Mouse (Mus musculus) lung, adult 18-20 months (tissue): Measurements from ENCODE around the gene 4931428F04Rik.
A peak's percentile ranks its signal among the peaks of the same experiment; 100 is the strongest.

ENCODE experiments used
- DNase-seq, 2 experiments: peaks; one replicate each; pipeline ENCODE4 v3.0.0; 2022; ENCODE audit warnings: mixed read lengths in 2 of 2

4931428F04Rik gene

DNA sequence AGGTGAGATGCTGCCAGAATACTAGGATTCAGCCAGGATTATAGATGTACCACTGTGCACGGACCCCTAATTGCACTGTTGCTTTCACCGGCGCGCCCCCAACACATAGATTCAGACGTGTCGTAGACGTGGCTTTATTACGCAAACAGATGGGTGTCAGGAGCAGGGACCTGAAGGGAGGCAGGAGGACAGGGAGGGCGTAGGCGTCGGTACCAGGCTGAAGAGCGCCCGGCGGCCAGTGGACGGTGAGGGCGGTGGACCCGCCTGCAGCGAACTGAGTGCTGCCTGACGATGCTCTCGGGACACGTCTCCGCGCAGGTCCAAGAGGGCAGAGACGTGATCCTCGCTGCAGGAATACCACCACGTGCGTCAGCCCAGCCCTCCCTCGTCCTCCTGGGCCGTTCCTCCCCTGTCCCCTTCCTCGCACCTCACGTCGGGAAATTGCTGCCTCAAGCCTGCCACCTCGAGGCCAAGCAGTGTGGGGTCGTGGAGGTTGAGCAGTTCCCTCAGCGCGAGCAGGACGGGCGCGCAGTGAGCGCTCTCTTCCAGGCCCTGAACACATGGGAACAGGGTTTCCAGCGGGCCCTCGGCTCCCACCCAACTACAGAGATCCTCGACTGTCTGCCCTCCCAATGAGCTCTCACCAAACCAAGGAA, at the start of gene 4931428F04Rik:
TSS of gene 4931428F04Rik (minus strand) at position 60 of the 656 bp plus-strand sequence.
- DNase-seq: peak; percentile 37 to 47

DNA sequence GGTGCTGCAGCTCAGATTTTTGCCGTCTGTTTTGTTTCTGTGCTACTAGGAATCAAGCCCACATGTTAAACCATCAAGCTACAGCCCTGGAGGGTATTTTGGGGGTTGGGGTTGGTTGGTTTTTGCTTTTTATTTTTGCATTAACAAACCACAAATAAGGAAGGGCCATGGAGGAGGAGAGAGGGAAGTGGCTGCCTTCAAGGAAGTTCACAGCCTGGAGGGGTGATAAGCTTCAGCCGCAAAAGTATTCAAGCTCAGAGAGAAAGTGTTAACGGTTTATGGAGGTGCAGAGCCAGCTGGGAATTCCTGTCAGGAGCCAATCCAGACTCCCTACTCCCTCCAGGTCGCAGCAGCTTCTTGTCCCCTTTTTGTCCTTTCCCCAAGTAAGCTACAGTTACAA, 49.3 kb upstream of the 4931428F04Rik start:
- DNase-seq: peak in 1 of 2 experiments; percentile 2

DNA sequence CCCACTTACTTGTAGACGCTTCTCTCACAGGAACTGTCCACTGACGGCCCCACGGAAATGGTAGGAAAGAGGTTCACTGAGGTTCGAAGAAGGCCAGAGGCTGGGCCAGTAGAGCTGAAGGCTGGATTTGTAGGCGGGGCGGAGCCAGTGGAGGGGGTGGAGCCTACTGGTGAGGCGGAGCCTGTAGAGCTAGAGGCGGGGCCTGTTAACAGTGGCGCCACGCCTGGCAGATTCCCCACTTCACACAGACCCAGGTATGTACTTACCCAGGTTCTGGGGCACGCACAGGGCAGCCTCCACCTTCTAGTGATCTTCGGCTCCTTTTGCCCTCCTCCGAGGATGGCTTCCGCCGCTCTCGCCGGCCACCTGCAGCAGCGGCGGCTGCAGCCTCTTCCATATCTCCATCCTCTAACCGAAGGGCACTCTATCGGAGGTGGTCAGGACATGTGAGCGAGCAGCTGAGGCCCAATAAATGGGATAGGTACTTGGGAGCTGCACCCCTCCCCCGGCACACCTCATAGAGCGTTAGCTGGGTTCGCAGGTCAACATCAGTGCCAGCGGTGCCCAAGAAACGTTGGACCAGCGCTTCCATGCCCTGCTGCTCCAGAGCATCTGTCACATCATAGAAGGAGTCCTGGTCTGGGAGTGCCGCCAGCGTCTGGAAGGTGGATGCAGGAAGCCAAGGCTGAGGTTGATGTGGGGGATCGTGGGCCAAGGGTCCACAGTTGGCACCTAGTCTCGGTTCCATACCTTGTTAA, 46.9 kb upstream of the 4931428F04Rik start:
- no peak for DNase-seq

DNA sequence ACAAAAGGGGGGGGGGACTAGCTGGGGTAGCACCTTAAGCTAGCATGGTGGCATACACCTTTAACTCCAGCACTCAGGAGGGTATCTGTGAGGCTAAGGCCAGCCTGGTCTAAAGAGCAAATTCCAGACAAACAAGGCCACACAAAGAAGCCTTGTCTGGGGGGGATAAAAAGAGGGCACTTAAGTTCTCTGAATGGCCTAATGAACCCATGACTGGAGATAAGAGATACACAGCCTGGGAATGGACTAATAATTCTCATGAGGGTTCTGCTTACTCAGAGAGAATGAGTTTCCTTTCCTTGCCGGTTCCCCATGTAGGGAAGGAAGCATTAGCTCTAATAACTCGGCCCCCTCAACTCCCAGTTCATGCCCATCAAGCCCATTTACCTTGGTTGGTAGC, 42.9 kb upstream of the 4931428F04Rik start:
- no peak for DNase-seq

DNA sequence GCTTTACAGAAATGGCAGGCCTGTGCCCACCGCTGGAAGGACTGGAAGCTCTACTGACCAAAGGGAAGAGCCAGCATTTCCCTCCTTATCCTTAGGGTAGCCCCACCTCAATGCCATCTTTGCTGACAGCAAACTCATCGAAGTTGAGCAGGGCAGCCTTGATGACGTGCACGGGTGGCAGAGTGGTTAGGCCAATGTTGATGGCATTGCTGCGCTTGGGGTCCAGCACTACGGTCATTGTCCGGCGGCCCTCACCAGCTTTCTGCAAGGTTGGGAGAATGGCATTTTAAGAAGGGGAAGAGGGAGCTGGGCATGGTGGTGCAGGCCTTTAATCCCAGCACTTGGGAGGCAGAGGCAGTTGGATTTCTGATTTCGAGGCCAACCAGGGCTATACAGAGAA, 42.3 kb upstream of the 4931428F04Rik start:
- peak in 1 of 2 experiments; percentile 2 for DNase-seq

DNA sequence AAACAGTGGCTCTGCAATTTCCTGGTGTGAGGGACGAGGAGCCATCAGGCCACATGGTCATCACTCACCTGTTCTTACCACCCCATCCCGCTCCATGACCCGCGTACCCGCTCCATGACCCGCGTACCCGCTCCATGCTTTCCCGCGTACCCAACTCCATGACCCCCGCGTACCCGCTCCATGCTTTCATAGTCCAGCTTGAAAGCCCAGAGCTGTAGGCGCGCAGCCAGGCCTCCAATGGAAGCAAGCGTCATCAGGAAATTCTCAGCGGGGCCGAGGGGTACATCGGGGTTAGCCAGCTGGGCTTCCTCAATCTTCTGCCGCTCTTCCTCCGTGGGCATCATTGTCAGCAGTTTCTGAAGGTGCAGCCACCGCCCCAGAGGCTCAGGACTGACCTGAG, 41.8 kb upstream of the 4931428F04Rik start:
- no peak for DNase-seq

DNA sequence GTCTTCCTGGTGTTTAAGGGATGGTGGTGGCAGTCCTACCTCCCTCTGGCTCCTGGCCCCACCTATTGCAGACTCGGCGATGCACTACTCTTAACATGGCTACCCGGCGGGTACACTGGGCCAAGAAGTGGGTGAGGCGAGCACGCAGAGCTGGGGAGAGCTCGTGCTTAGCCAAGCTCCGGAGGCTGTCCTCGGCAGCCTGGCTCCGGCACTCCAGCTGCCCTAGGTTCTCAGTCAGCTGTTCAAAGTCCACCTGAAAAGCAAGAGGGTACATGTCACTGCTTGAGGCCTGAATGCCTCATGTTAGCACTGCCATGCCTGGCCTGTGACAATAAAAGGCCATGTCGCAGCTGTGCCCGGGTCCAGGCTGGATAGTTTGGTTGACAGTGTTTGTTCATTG, 40.7 kb upstream of the 4931428F04Rik start:
- peak in 1 of 2 experiments; percentile 2 for DNase-seq

DNA sequence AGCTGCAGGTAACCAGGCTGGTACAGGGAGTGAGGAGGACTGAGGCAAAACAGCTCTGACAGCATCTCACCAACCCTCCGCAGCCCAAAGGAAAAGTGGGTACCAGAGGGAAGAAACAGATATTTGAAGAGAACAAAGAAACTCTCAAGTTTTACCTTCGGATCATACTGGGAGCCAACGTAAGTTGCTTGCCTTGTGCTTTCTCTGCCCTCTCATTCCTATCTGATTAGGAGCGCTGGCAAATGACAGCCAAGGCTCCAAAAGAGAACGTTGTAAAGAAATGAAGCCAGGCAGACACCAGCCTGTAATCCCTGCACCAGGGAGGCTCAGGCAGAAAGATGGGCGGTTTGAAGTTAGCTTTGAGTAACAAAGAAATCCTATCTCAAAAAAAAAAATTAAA, 37.3 kb upstream of the 4931428F04Rik start:
- no peak for DNase-seq

DNA sequence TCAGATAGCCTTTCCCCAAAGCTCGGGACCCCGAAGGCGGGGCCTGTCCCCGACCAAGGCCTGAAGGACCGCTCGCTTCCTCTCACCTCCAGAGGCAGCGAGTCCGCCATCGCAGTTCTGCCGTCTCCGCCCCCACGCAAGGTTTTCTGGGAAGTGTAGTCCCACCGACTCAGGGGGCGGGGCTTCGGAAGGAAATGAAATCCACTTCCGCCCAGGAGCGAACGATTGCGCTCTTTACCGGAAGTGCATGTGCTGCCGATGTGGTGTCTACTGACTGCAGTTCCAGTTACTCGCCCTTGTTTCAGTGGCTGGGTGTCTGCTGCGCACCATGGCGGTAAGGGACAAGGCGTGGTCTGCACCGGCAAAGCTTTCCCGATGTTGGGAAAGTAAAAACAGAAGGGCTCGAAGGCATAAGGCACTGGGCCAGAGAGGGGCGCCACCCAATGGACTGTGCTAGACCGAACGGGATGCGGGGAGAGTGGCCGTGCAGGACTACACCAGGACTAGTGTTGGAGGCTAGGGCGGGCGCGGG, 36.5 kb upstream of the 4931428F04Rik start, which contains the start of the genes Lrrc29 and Tmem208:
TSS of gene Lrrc29 (minus strand) at position 138 of the 532 bp plus-strand sequence.
TSS of gene Tmem208 (plus strand) at position 214 of the 532 bp plus-strand sequence.
- peak; percentile 97 to 98 for DNase-seq

DNA sequence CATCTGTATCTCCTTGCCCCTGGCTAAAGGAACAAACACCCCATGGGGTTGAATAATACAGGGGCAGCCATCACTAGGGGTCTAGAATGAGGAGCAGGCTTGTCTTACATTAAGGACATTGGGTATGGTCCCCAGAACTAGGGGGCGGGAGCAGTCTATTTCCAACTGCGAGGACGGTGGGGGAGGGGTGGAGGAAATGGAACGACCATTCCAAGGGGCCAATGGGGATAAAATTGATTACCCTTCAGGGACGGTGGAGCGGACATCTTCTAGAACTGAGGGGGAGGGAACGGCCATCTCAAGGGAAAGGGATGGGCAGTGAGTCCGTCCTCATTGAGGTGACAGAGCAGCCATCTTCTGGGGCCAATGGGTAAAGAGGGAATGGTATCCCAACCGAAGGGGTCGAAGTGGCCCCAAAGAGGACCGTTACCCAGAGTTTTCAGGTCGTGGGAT, 36.0 kb upstream of the 4931428F04Rik start:
- DNase-seq: no peak

DNA sequence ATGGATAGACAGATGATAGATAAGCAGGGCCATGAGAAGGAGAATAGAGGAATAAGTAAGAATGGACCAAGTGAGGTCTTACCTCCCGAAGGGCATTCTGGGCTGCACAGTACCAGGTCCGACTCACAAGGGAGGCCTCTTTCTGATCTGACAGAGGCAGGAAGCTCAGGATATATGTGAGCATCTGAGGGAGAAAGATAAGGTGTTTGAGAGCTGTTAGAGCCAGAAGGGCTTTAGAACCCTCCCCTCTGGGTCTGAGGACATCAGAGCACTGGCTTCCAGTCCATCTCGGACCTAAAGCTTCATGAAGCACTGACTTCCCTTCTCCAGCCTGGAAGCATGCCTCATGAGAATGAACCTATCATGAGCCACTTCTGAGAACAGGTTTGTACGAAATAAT, 33.5 kb upstream of the 4931428F04Rik start:
- no peak for DNase-seq

DNA sequence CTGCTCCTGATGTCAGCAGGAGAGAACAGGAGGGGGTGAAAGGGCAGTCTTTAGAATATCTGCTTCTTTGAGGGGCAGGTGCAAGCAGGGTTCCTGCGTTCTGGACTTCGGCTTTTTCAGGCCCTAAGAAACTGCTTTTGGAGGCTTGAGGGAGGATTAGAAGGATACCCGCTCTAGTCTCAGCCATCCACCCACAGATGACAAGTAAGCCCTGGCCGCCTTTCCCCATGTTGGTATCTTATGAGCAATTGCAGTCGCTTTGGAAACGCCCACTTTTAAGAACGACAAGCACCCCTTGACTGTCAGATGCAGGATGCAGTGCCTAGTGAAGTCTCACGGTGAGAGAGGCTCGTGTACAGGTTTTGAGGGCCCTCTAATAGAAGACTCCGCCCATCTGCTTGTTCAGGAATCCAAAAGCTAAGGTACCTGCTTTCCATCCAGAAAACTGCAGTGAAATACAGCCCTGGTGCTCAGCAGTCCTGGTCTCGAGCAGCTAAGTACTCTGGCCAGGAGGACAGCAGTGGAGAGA, 29.1 kb upstream of the 4931428F04Rik start:
- DNase-seq: peak; percentile 59 to 78

DNA sequence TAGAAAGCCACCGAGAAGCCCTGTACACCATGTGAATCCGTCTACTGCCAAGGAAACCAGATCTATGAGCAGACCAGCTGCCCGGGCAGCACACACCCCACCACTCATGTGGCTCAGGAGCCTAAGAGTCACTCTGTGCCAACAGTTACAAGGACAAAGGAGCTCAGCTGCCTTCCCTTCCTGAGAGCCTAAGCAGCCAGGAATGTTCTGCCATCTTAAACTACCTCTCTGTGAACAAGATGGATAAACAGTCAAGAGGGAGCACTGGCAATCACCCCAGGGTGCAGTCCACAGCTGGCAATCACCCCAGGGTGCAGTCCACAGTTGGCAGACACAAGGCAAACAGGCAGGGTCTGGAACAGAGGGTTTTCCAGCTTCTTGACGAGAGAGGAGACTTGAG, 28.3 kb upstream of the 4931428F04Rik start:
- DNase-seq: peak; percentile 84 to 89

DNA sequence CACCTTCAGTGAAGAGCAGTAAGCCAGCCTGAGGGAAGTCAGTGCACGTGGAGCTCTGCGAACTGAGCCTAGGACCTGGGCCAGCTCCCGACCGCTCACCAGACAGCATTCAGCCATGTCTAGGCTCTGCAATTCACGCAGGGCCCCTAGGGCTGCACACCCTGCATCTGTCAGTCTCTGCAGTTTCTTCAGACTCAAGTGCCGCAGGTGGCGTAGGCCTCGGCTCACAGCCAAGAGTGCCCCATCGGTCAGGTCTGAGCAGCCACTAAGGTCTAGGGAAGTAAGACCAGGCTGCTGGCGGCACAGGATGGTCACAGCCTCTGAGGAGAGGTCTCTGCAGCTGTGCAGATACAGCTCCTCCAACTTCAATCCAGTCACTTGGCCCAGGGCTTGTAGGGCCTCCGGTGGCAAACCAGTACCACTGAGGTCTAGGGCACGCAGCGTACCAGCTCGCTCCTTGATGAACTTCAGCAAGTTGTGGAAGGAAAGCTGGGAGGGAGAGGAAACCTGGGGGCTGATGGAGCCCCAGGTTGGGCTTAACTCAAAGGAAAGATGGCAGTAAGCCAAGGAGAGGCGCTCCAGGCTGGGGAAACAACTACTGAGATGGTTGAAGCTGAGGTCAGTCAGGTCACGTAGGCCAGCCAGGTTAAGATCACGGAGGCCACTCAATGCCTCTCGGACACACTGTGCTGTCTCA, 25.6 kb upstream of the 4931428F04Rik start:
- DNase-seq: peak in 1 of 2 experiments; percentile 44

DNA sequence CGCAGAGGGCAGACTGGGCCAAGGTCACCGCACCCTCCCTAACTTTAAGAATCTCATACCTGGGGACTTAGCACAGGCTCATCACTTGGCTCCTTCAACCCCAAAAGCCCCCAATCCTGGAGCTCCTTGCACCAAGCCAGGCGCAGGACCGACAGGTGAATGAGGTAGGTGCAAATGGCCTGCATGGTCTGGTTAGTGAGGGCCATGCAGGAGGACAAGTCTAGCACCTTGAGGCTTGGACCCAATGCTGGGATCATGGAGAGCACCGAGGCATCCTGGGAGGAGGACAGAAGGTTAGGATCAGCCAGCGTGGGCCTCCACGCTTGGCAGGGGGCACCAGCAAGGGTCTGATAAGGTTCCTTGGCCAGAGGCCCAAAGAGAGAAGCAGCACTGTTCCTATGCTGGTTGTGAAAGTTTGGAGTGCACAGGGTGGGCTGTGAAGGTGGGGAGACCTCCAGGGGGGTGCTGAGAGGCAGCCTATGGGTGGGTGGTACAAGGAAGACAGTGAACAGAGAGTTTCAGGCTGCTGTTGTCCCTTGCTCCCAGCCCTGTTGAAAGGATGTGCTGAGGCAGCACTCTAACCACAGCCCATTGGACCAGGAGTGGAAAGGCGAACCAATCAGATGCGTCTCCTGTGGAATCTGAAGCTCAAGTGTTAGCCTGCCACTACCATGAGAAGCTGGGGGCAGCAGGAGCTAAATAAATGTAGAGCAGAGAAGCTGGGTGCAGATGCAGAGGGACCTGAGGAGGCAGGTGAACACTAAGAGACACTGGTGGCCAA, 24.1 kb upstream of the 4931428F04Rik start:
- no peak for DNase-seq

DNA sequence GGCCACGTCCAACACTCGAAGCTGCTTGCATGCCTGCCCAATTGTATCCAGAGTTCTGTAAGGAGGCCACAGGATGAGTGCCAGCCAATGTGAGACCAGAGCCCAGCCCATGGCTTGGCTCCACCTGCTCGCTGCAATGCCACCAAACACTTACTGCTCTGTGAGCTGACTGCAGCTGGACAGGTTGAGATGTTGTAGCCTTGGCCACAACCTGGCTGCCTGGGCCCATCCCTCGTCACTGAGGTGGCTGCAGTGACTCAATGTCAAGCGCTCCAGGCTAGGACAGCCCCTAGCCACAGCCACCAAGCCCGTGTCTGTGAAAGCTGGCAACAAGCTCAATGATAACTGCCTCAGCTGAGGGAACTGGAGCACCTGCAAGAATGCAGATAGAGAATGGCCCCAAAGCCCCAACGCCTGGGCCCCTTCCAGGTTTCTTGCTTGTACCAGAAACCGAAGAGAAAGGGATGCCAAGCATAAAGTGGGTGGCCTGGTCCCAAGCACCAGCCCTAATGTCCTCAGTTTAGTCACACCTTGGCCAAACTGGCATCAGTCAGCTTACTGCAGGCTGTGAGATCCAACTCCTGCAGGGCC, 23.3 kb upstream of the 4931428F04Rik start:
- no peak for DNase-seq

DNA sequence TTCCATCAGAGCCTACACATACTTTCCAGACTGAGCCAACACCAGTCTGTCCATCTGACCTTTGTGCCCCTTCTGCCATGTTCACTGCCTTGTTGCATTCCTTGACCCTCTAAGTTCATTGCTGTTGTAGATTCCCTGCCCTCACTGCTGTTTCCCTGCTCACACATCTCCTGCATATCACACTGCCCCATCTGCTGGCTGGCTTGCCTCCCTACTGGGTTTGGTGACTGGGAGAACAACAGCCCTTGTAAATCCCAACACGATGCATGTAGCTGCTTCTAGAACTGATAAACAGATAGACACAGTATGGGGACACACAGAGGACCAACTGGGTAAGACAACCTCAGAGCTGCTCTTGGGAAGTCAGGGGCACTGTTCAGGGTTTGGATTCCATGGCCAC, 22.1 kb upstream of the 4931428F04Rik start:
- no peak for DNase-seq

DNA sequence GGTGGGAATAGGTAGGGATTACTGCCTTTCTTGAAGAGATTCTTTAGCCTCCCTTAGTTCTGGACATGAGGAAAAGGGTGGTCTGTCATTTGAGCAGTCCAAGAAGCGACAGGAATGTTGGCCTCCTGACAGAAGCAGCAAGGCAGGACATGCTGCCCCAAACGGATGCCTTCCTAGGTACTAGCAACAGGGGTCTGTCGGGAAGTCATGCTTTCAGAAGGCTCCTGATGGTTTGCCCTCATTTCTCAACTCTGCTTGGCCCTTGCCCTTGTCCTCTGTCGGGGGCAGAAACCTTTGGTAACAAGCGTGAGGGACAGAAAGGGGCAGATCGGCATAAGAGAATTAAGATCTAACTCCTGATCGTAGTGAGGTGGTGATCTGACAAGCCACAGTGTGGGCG, 20.5 kb upstream of the 4931428F04Rik start:
- DNase-seq: no peak

DNA sequence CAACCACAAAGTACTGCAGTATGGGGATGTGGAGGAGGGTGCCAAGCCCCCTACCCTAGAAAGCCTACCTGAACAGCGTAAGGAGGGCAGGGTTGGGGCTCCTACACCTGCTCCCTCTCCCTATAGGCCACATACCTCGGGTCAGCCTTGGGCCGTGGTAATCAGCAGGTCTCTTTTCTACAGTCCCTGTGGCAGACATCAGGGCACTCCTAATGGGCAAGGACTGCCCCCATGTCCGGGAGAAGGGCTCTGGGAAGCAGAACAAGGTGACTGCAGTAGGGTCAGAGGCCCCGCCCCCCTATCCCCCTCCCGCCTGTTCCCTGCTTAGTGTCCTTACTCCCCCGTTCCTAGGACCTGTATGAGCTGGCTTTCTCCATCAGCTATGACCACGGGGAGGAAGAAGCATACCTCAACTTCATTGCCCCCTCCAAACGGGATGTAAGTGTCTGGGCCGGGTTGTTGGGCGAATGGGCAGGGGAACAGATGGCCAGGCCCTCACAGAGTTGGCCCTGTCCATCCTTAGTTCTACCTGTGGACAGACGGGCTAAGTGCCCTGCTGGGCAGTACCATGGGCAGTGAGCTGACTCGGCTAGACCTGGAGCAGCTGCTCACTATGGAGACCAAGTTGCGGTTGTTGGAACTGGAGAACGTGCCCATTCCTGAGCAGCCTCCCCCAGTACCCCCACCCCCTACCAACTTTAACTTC, 19.6 kb upstream of the 4931428F04Rik start:
- no peak for DNase-seq

DNA sequence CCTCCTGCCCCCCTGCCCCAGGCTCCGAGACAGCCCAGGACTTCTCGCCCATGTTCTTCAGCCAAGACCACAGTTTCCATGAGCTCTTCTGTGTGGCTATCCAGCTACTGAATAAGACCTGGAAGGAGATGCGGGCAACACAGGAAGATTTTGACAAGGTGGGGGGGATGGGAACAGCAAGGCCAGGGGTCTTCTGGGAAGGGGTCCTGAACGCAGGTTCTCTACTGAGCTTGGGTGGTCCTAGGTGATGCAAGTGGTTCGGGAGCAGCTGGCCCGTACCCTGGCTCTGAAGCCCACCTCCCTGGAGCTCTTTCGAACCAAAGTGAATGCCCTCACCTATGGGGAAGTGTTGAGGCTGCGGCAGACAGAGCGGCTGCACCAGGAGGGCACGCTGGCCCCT, 18.8 kb upstream of the 4931428F04Rik start:
- DNase-seq: no peak

DNA sequence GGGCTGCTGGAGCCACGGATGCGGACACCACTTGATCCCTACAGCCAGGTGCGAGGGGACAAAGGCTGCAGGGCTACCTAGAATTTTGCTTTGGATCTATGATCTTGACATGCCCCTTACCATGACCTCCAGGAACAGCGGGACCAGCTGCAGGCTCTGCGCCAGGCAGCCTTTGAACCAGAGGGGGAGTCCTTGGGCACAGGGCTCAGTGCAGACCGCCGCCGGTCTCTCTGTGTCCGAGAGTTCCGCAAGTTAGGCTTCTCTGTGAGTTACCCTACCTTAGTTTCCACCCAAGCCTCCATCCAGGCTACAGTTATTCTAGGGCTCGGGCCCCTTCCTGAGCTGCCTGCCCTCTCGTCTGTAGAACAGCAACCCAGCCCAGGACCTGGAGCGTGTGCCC, 18.0 kb upstream of the 4931428F04Rik start:
- no peak for DNase-seq
